Mouse (Mus musculus): ENCODE measurements around the gene Ms4a1.

DNA sequence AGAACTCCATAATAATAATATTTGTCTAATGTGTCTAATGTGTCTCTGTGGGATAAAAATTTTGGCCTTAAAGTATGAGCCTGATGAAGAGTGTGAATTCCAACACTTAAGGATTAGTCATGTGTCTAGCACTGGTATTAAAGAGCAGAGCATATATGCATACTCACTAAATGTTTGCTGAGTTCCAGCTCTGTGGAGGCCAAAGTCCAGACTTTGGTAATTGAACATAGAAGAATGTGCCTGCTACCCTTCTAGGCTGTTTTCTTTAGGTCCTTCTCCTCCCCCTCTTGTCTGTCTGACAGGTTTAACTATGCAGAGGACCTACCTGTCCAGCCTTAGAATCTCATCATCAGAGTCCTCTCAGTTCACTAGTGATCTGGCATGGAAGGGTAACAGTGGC, 30.2 kb downstream of the Ms4a1 start:
- TF ChIP-seq EP300 (optimal IDR thresholded peaks at IDR 0.05) (no peak), CTCF (IDR thresholded peaks at IDR 0.05; ENCODE audit: low read depth) (no peak)
